Mouse (Mus musculus): ENCODE data around the gene Natd1. TPM values are rescaled to one million over a fixed set of nuclear protein-coding genes. Genes with fewer than 3 reads are reported as not detected.
"Not testable (repeated sequence)": the region's sequence is repeated elsewhere in the genome, so short reads cannot be mapped to it uniquely, and the experiment has no call there.

The Natd1 gene
- total RNA-seq, 2 experiments from 2014 or later = 15.5 to 16.0 TPM

GRCm38 (mm10) chr11:60902486-60902885, 12.1 kb downstream of the Natd1 start:
- no peak for DNase-seq
- intact Hi-C loops (cut with DNase I) = no loop called here

GRCm38 (mm10) chr11:60902001-60902400, 12.5 kb downstream of the Natd1 start:
- no peak for DNase-seq
- intact Hi-C loops (cut with DNase I) = no loop called here

GRCm38 (mm10) chr11:60895915-60896314, 18.6 kb downstream of the Natd1 start:
- intact Hi-C loops (cut with DNase I) = no loop called here

GRCm38 (mm10) chr11:60890744-60891143, 23.8 kb downstream of the Natd1 start:
- no peak for DNase-seq
- intact Hi-C loops (cut with DNase I) = no loop called here

More at GRCm38 (mm10) chr11:60895915-60896314, 18.6 kb downstream of the Natd1 start:
- no peak for DNase-seq

GRCm38 (mm10) chr11:60890286-60890685, 24.3 kb downstream of the Natd1 start:
- DNase-seq = no peak
- intact Hi-C loops (cut with DNase I) = no loop called here

- intact Hi-C loops (cut with DNase I) = no loop called here
- no peak for DNase-seq
Measured at GRCm38 (mm10) chr11:60889861-60890260, 24.7 kb downstream of the Natd1 start.

- intact Hi-C loops (cut with DNase I); DNase-seq: not testable (repeated sequence)
Measured at GRCm38 (mm10) chr11:60886986-60887385, 27.6 kb downstream of the Natd1 start.

- intact Hi-C loops (cut with DNase I) = no loop called here
- no peak for DNase-seq
Measured at GRCm38 (mm10) chr11:60882386-60882785, 32.2 kb downstream of the Natd1 start.

GRCm38 (mm10) chr11:60880559-60880958, 34.0 kb downstream of the Natd1 start:
- DNase-seq = no peak
- intact Hi-C loops (cut with DNase I) = no loop called here

GRCm38 (mm10) chr11:60879423-60879822, 35.1 kb downstream of the Natd1 start:
- peak; percentile 45 for DNase-seq
- intact Hi-C loops (cut with DNase I) = loop anchor here (2.0 to 5.0 kb wide), 5 partner anchors 33 to 322 kb away; partner anchors contain the start of genes Dhrs7b, Llgl1, Smcr8 and Top3a

- intact Hi-C loops (cut with DNase I) = loop anchor here (2.0 to 5.0 kb wide), 5 partner anchors 34 to 321 kb away; partner anchors contain the start of genes Dhrs7b, Llgl1, Smcr8 and Top3a
Measured at GRCm38 (mm10) chr11:60878675-60879294, 35.8 kb downstream of the Natd1 start, which contains the start of gene Tmem11. Gene Tmem11 (minus strand): TSS chr11:60879272.

GRCm38 (mm10) chr11:60878056-60878612, 36.4 kb downstream of the Natd1 start:
- intact Hi-C loops (cut with DNase I) = loop anchor here (2.0 to 5.0 kb wide), 5 partner anchors 35 to 321 kb away; partner anchors contain the start of genes Dhrs7b, Llgl1, Smcr8 and Top3a

More at GRCm38 (mm10) chr11:60878675-60879294, 35.8 kb downstream of the Natd1 start, which contains the start of gene Tmem11:
- DNase-seq = peak; percentile 90 to 92

GRCm38 (mm10) chr11:60873101-60873500, 41.4 kb downstream of the Natd1 start:
- DNase-seq = no peak
- intact Hi-C loops (cut with DNase I) = no loop called here

More at GRCm38 (mm10) chr11:60878056-60878612, 36.4 kb downstream of the Natd1 start:
- DNase-seq = no peak

- intact Hi-C loops (cut with DNase I) = no loop called here
- DNase-seq = no peak
Measured at GRCm38 (mm10) chr11:60871409-60871808, 43.1 kb downstream of the Natd1 start.

GRCm38 (mm10) chr11:60869471-60869870, 45.1 kb downstream of the Natd1 start:
- intact Hi-C loops (cut with DNase I); DNase-seq: not testable (repeated sequence)

- DNase-seq = no peak
- intact Hi-C loops (cut with DNase I) = no loop called here
Measured at GRCm38 (mm10) chr11:60867904-60868303, 46.6 kb downstream of the Natd1 start.

GRCm38 (mm10) chr11:60867456-60867855, 47.1 kb downstream of the Natd1 start:
- intact Hi-C loops (cut with DNase I) = no loop called here
- DNase-seq = no peak

- intact Hi-C loops (cut with DNase I) = no loop called here
- DNase-seq = no peak
Measured at GRCm38 (mm10) chr11:60866021-60866420, 48.5 kb downstream of the Natd1 start.

- DNase-seq = peak; percentile 42 to 52
- intact Hi-C loops (cut with DNase I) = no loop called here
Measured at GRCm38 (mm10) chr11:60864916-60865315, 49.6 kb downstream of the Natd1 start.

- intact Hi-C loops (cut with DNase I) = no loop called here
- DNase-seq = no peak
Measured at GRCm38 (mm10) chr11:60864166-60864565, 50.4 kb downstream of the Natd1 start.

- DNase-seq = no peak
- intact Hi-C loops (cut with DNase I) = no loop called here
Measured at GRCm38 (mm10) chr11:60863196-60863595, 51.4 kb downstream of the Natd1 start.

- intact Hi-C loops (cut with DNase I) = no loop called here
Measured at GRCm38 (mm10) chr11:60861993-60862392, 52.6 kb downstream of the Natd1 start.

More at GRCm38 (mm10) chr11:60861993-60862392, 52.6 kb downstream of the Natd1 start:
- DNase-seq = no peak
